Mouse (Mus musculus) Patski (cell line): ENCODE measurements around the gene Bsx. TPM values are rescaled to one million over a fixed set of nuclear protein-coding genes. Genes with fewer than 3 reads are reported as not detected.

Source experiments
- ATAC-seq: fragments of 100-300 bp; one replicate; pipeline ENCODE4 v1.8.0; 2021
- CTCF ChIA-PET: fragments of 350-600 bp; sonication (Branson Sonifier 250); formaldehyde crosslinking; loops from one replicate; lab custom pipeline; 2022; ENCODE audit warnings: inconsistent platforms; lab: Charles Lee
- POLR2A ChIA-PET: fragments of 350-600 bp; sonication (Branson Sonifier 250); formaldehyde crosslinking; loops from one replicate; lab custom pipeline; 2022; ENCODE audit warnings: antibody characterized with exemption, inconsistent platforms; lab: Charles Lee
- DNase-seq: peaks from one replicate; pipeline ENCODE4 v3.0.0-alpha.2; 2011; ENCODE audit warnings: low read depth, low spot score
- H3K27me3 ChIP-seq: fragments of 371-371 bp; one replicate; pipeline ENCODE4 v1.5.1; 2021
- CTCF ChIP-seq: fragments of 100-300 bp; IDR thresholded peaks from one replicate; pipeline ENCODE4 v1.5.1; 2021
- in situ Hi-C: fragments of 300-500 bp; cut with MboI; formaldehyde crosslinking; loops from 3 replicates; pipeline ENCODE4 v1.11.1; 2018; ENCODE audit warnings: low pct_unique_long_range_greater_than_20kb, mixed read lengths
- polyA plus RNA-seq: library from polyadenylated mRNA; unstranded; gene quantifications from one replicate; pipeline ENCODE4 v1.2.3, GENCODE M21; 2021

Bsx gene
- not detected for polyA plus RNA-seq

DNA sequence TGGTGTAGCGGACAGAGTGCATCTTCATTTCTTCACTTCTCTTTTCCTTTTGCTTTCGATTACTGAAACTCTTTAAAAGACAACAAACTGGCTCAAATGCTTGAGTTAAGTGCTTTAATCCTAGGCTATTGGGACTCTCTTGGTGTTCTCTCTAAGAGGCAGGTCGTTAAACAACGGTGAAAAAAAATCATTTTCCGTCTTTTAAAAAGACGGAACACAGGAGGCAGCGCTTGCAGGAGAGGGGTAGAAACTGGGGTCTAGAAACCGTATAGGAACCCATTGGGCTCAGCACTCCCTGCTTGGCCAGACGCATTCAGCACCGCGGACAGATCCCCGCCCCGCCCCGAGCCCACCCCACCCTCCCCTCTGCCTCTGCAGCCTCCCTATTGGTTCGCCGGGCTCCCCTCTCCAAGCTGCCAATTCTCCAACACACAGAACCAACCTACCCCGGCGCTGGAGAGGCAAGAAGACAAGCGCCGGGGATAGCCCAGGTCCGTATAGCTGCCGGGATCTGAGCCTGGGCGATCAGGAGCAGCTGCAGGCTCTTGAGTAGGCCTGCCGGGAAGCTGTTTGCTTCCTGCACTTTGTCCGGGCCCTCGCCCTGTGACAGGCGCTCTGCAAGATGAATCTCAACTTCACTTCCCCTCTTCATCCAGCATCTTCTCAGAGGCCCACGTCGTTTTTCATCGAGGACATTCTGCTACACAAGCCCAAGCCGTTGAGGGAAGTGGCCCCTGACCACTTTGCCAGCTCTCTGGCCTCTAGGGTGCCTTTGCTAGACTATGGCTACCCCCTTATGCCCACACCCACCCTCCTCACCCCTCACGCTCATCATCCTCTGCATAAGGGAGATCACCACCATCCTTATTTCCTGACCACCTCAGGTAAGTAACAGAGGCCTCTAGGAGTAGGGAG is at the start of gene Bsx:
Gene Bsx (plus strand): TSS at position 572 of the 915 bp plus-strand sequence.
- H3K27me3 ChIP-seq: peaks cover 78% of the 10 kb centered on the region
- in situ Hi-C loops: no loop called here
- no peak for DNase-seq

DNA sequence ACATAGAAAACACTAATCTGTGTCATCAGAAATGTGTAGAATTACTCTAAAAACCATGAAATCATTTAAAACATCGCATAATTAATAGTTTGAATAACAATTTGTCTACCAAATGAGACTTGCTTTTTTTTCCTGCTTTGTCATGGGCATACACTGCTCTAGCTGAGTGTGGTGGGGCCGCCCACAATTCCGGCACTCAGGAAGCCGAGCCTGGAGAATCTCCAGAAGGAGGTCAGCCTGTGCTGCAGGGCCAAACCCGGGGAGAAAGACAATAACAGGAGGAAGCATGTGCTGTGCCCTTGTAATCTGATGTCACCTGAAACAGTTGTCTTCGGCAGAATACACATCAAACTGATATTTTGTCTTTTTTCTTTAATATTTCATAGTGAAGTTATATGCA is 48.3 kb upstream of the Bsx start:
- CTCF ChIA-PET: interaction anchor here (1.4 kb wide), 1 partner anchor 9 kb away, joined by 5 read pairs; no protein-coding TSS in a partner anchor
- no peak for TF ChIP-seq CTCF
- no peak for ATAC-seq
- POLR2A ChIA-PET: no interaction called here
- DNase-seq: no peak
- in situ Hi-C loops: loop anchor here (10.0 kb wide), 1 partner anchor 359 kb away; no protein-coding TSS in a partner anchor
- H3K27me3 ChIP-seq: peaks cover 6% of the 10 kb centered on the region

More for the DNA sequence above, at the start of gene Bsx:
- CTCF ChIA-PET: no interaction called here
- no peak for ATAC-seq
- POLR2A ChIA-PET: no interaction called here
- no peak for TF ChIP-seq CTCF

DNA sequence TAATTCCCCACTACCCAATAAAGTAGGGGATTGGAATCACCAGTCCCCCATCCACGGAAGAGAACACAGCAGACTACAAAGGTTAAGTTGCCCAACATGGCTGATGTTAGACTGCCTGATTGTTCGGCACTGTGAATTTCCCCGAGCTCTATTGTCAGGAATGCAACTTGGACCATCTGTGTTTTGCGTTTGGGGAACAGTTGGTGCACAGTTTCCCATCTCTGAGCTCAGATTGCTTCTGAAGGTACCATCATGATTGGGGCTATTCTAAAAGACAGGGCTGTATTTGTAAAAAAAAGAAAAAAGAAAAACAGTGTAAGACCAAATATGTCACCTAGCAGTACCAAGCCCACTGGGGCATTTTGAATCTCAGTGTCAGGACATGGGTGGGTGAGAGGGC is 46.6 kb upstream of the Bsx start:
- no peak for DNase-seq
- no peak for TF ChIP-seq CTCF
- CTCF ChIA-PET: interaction anchor here (1.1 to 1.5 kb wide), 2 partner anchors 20 to 70 kb away, joined by 3 read pairs; no protein-coding TSS in a partner anchor
- peaks cover 11% of the 10 kb centered on the region for H3K27me3 ChIP-seq
- ATAC-seq: no peak
- POLR2A ChIA-PET: no interaction called here
- in situ Hi-C loops: loop anchor here (10.0 kb wide), 1 partner anchor 357 kb away; no protein-coding TSS in a partner anchor

DNA sequence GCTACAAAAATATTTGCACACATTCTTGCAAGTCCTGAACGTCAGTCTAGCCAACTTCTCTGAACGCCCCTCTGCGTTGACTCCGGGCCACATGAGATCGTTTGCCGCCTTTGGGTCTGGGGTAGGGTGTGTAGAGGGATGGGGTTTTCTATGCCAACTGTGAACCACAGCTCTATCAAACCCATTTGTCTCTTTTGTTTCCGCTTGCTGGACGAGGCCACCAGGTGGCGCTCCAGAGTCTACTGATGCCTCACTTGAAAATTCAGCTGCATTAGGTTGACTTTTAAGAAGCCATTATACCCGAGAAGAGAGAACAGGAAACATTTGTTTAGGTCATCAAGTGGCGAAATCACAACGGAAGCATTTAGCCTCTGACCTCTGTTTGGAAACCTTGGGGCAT is 39.4 kb upstream of the Bsx start:
- peaks cover 13% of the 10 kb centered on the region for H3K27me3 ChIP-seq
- POLR2A ChIA-PET: no interaction called here
- peak; percentile 82 for TF ChIP-seq CTCF
- in situ Hi-C loops: loop anchor here (10.0 kb wide), 2 partner anchors 100 to 150 kb away; no protein-coding TSS in a partner anchor
- DNase-seq: no peak
- ATAC-seq: no peak
- CTCF ChIA-PET: interaction anchor here (1.0 to 2.1 kb wide), 13 partner anchors 9 to 363 kb away, joined by 3 to 10 read pairs (median 4); no protein-coding TSS in a partner anchor

DNA sequence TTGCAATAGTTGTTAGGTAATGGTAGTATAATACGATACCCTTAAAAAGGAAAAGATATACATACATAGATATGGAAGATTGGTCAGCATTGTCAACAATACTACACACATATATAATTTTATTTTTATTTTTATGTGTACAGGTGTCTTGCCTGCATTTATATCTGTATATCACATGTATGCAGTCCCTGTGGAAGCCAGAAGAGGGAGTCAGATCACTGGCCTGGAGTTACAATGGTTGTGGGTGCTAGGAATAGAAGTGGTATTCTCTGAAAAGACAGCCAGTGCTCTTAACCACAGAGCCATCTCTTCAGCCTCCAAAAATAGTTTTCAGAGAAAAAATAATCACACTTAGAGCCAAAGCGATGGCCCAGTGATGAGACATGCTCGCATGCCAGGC is 37.2 kb upstream of the Bsx start:
- TF ChIP-seq CTCF: peak; percentile 42
- in situ Hi-C loops: loop anchor here (10.0 kb wide), 2 partner anchors 98 to 148 kb away; no protein-coding TSS in a partner anchor
- ATAC-seq (no peak), DNase-seq (no peak)
- CTCF ChIA-PET: interaction anchor here (1.5 kb wide), 2 partner anchors 9 to 354 kb away, joined by 3 read pairs; no protein-coding TSS in a partner anchor
- peaks cover 10% of the 10 kb centered on the region for H3K27me3 ChIP-seq
- POLR2A ChIA-PET: no interaction called here

DNA sequence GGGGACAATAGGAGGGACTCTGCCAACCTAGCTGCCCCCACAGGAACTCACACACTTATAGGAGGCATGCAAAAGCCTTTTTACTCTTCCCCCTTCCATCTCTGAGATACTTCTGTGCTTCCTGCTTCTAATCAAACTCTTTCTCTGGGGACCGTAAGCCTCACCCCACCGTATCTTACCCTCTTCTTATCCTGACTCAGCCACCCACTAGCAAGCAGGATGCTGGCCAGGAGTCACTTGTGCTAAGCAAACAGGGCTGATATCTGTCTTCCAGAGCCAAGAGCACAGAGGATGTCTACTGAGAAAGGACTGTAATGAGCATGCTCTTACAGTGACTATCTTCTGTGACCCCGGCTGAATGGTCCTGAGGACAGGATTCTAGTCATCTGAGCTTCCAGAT is 34.3 kb upstream of the Bsx start:
- DNase-seq (no peak), ATAC-seq (no peak)
- CTCF ChIA-PET: interaction anchor here (1.2 kb wide), 1 partner anchor 13 kb away, joined by 4 read pairs; no protein-coding TSS in a partner anchor
- in situ Hi-C loops: loop anchor here (10.0 kb wide), 2 partner anchors 95 to 145 kb away; no protein-coding TSS in a partner anchor
- peaks cover 5% of the 10 kb centered on the region for H3K27me3 ChIP-seq
- POLR2A ChIA-PET: no interaction called here
- TF ChIP-seq CTCF: no peak

DNA sequence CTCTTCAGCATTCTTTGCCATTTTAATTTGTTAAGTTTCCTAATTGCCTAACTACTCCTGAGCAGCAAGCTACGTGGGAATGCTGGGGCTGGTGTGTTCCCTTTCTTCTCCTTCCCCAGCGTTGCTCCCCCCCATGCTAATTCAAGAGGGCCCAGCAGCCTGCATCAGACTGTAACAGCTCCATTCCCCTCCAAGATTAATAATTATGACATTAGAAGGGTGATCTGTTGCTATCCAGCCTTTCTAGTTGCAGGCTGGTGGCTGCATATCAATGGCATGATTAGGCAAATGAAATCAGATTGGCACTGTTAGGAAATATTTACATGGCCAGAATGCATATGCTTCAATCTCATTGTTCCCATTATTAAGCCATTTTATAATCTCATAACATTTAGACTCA is 22.4 kb upstream of the Bsx start:
- CTCF ChIA-PET: no interaction called here
- POLR2A ChIA-PET: no interaction called here
- ATAC-seq: no peak
- in situ Hi-C loops: no loop called here
- no peak for DNase-seq
- no peak for TF ChIP-seq CTCF
- peaks cover 20% of the 10 kb centered on the region for H3K27me3 ChIP-seq

DNA sequence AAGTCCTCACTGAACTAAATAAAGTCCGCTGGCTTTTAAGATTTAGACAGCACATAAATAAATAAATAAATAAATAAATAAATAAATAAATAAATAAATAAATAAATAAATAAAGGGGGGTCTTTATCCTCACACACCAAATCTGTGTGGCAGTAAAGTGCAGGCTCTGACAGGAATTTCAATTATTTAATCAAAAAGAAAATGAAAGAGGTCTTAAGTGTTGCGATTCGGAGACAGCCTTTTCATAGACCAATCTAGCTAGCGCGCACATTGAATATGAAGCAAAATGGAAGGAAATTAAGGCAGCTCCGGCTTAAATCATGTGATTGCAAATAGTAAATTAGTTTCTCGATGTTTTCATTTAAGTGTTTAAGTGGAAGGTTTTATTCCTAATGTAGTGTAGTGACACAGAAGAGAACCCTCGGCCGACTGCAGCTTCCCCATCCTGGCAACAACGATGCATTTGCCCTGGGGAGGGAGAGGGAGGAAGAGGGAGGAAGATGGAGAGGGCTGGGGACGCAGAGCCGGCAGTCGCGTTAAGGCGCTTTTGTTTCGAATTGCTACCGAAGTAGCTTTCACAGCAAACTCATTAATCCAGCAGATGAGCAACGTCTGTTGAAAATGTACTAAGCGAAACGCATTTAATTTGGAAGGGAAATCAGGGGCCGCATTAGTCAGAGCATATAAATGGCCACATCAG is 15.3 kb upstream of the Bsx start:
- peaks cover 3% of the 10 kb centered on the region for H3K27me3 ChIP-seq
- no peak for ATAC-seq
- CTCF ChIA-PET: interaction anchor here (1.7 kb wide), 1 partner anchor 89 kb away, joined by 4 read pairs; no protein-coding TSS in a partner anchor
- in situ Hi-C loops: no loop called here
- TF ChIP-seq CTCF: no peak
- POLR2A ChIA-PET: interaction anchor here (0.7 kb wide), 1 partner anchor 32 kb away, joined by 5 read pairs; no protein-coding TSS in a partner anchor
- DNase-seq: no peak

DNA sequence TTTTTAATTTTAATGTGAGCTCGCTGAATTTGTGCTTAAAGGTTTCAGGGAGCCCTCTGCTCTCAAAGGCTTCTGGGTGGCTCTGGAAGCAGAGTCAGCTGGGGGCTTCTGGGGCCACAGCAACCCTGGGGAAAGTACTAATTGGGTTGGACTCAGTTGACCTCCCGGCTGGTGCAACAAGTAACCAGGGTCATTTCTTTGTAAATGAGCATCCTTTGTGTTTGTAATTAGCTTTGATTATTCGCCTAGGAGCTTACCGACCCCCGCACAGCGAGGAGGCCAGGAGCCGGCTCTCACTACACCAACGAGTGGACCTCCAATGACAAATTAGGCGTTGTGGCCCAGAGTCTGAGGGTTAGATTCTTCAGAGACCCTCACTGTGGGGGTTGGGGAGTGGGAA is 14.7 kb upstream of the Bsx start:
- peaks cover 3% of the 10 kb centered on the region for H3K27me3 ChIP-seq
- DNase-seq (no peak), ATAC-seq (no peak)
- no peak for TF ChIP-seq CTCF
- POLR2A ChIA-PET: interaction anchor here (0.7 kb wide), 1 partner anchor 32 kb away, joined by 5 read pairs; no protein-coding TSS in a partner anchor
- in situ Hi-C loops: no loop called here
- CTCF ChIA-PET: interaction anchor here (1.4 to 1.7 kb wide), 2 partner anchors 24 to 88 kb away, joined by 3 to 4 read pairs; no protein-coding TSS in a partner anchor

DNA sequence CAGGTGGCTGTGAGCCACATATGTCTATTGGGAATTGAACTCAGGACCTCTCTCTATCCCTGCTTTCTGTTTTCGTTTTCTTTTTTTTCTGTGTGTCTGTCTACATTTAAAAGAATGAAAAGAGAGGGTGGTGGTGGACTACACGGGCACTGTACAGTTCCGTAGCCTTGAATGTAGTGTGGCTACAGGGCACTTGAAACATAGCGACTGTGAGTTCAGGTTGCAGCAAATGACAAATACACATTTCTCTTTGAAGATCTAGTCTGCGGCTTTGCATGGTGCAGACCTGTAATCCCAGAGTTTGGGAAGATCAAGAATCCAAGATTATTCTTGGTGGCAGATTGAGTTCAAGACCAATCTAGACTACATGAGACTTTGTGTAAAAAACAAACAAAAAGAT is 3.6 kb upstream of the Bsx start:
- DNase-seq (no peak), ATAC-seq (no peak)
- H3K27me3 ChIP-seq: peaks cover 64% of the 10 kb centered on the region
- POLR2A ChIA-PET: no interaction called here
- in situ Hi-C loops: no loop called here
- no peak for TF ChIP-seq CTCF
- CTCF ChIA-PET: no interaction called here
